Mouse (Mus musculus) lung, embryonic 16.5 days (tissue): Measurements from ENCODE around the gene Rmi2. TPM values are rescaled to one million over a fixed set of nuclear protein-coding genes. Genes with fewer than 3 reads are reported as not detected.

ENCODE experiments used
- ATAC-seq: fragments of 200-750 bp; cut with Nextera tagmentation; 2 replicates; pipeline ENCODE4 v1.8.0; 2017; ENCODE audit warnings: low read depth, mild to moderate bottlenecking, moderate library complexity
- H3K27ac ChIP-seq: fragments of 300-500 bp; sonication (generic); 2 replicates; pipeline ENCODE4 v1.5.1; 2014; ENCODE audit warnings: mild to moderate bottlenecking, control low read depth, low read length
- H3K27me3 ChIP-seq: fragments of 300-500 bp; sonication (generic); 2 replicates; pipeline ENCODE4 v1.6.1; 2014; ENCODE audit warnings: low read depth, low read length, mixed read lengths; ENCODE audit not compliant: control insufficient read depth, insufficient read depth
- H3K36me3 ChIP-seq: fragments of 300-500 bp; sonication (generic); 2 replicates; pipeline ENCODE4 v1.6.1; 2014; ENCODE audit warnings: low read length; ENCODE audit not compliant: control insufficient read depth, insufficient read depth
- H3K4me1 ChIP-seq: fragments of 300-500 bp; sonication (generic); replicated peaks from 2 replicates; pipeline ENCODE4 v1.6.1; 2014; ENCODE audit warnings: low read length, mixed read lengths; ENCODE audit not compliant: control insufficient read depth, insufficient read depth
- H3K4me2 ChIP-seq: fragments of 300-500 bp; sonication (generic); 2 replicates; pipeline ENCODE4 v1.6.1; 2014; ENCODE audit warnings: low read depth, low read length, control low read depth
- H3K4me3 ChIP-seq: fragments of 300-500 bp; sonication (generic); 2 replicates; pipeline ENCODE4 v1.5.1; 2014; ENCODE audit warnings: mild to moderate bottlenecking, low read length, control low read depth
- H3K9ac ChIP-seq: fragments of 300-500 bp; sonication (generic); 2 replicates; pipeline ENCODE4 v1.6.1; 2014; ENCODE audit warnings: low read length, control low read depth
- H3K9me3 ChIP-seq: fragments of 300-500 bp; sonication (generic); 2 replicates; pipeline ENCODE4 v1.6.1; 2016; ENCODE audit warnings: low read length; ENCODE audit not compliant: control insufficient read depth
- WGBS: fragments of 180-500 bp; shearing (Covaris S2); extraction: QIAGEN DNeasy Blood & Tissue Kit; methylation state at CpG from one replicate; pipeline ENCODE4 v1.1.7; 2014; 5-methylcytosine and 5-hydroxymethylcytosine counted together
- polyA plus RNA-seq: library from polyadenylated mRNA; unstranded; fragments of >200 nt; fragmentation: Nextera tagmentation; extraction: Ambion mirVana; gene quantifications from 2 replicates; pipeline ENCODE4 v1.2.1, GENCODE M21; 2015

Rmi2 gene
- polyA plus RNA-seq, 1 experiment from 2014 or later = 3.1 TPM

DNA sequence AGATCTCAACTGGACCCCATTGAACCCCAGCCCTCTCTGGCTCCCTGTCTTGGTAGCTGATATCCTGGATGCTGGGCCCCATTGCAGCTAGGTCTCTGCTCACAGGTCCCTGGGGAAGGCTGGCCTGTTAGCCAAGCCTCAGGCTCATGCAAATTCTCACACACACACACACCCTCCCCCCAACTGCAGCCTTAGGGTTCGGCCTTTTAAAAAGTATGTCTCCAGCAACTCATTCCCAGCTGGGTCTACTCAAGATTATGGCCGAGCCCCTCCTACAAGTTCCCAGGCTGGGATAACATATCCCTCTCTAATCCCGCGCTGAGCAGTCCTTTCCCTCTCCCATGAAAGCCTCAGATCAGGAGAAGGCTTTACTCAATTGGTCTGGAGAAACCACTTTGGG lies 13.5 kb upstream of the Rmi2 start:
- no peaks in the 10 kb centered on the region for H3K27me3 ChIP-seq
- no peaks in the 10 kb centered on the region; the same call in 1 of the 2 replicates for H3K9me3 ChIP-seq
- H3K4me2 ChIP-seq = no peak overlapping the region
- H3K4me3 ChIP-seq = no peak overlapping the region
- no peak overlapping the region for H3K9ac ChIP-seq
- H3K4me1 ChIP-seq = no peaks in the 10 kb centered on the region
- 35% methylated on average over 4 of the region's 4 CpGs for WGBS
- no peaks in the 10 kb centered on the region for H3K36me3 ChIP-seq
- ATAC-seq = peak; percentile 32; the same call in 1 of the 2 replicates
- no peak overlapping the region for H3K27ac ChIP-seq

DNA sequence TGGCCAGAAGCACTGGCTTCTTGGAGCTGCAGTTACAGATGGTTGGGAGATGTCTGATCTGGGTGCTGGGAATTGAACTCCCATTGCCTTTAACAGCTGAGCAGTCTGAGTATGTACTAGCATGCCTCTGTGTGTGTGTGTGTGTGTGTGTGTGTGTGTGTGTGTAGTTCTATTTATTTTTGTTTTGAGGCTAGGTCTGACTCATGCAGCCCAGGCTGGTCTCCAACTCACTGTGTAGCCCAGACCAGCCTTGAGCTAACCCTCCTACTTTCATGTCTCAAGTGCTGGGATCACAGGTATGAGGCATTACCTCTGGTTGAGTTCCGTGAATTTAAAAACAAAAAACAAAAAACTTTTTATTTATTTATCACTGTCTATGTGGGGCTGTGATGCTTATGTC lies 10.3 kb upstream of the Rmi2 start:
- ATAC-seq = no peak
- Histone ChIP-seq H3K4me1 (no peaks in the 10 kb centered on the region), H3K27ac (no peak overlapping the region), H3K9me3 (no peaks in the 10 kb centered on the region; the same call in 1 of the 2 replicates), H3K9ac (no peak overlapping the region), H3K36me3 (no peaks in the 10 kb centered on the region), H3K27me3 (no peaks in the 10 kb centered on the region), H3K4me3 (no peak overlapping the region), H3K4me2 (no peak overlapping the region)
- 74% methylated on average over 1 of the region's 1 CpGs for WGBS

DNA sequence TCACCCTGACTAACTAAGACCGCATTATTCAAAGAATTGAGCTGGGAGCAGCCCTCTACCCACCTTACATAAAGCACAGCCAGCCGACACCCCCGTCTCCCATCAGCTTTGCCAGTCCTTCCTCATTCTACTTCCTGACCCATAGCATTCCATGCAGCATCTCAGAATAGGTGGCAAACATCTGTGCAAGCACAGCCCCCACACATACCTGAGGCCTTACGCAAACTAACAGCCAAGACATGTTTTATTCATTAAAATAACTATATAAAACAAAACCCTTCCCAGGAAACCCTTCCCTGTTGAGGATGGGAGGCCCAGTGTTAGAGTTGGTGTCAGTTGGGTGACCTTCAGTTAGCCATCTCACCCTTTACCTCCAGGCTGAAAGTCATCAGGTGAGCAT lies 9.0 kb upstream of the Rmi2 start:
- no peak overlapping the region for H3K27ac ChIP-seq
- no peak for ATAC-seq
- WGBS = 77% methylated on average over 4 of the region's 4 CpGs
- no peaks in the 10 kb centered on the region; the same call in 1 of the 2 replicates for H3K9me3 ChIP-seq
- no peak overlapping the region for H3K9ac ChIP-seq
- H3K36me3 ChIP-seq = no peaks in the 10 kb centered on the region
- H3K4me2 ChIP-seq = no peak overlapping the region
- H3K4me1 ChIP-seq = no peaks in the 10 kb centered on the region
- no peaks in the 10 kb centered on the region for H3K27me3 ChIP-seq
- no peak overlapping the region for H3K4me3 ChIP-seq

- 82% methylated on average over 9 of the region's 9 CpGs for WGBS
- no peaks in the 10 kb centered on the region; the same call in 1 of the 2 replicates for H3K9me3 ChIP-seq
- no peaks in the 10 kb centered on the region for H3K4me1 ChIP-seq
- no peak overlapping the region for H3K9ac ChIP-seq
- no peak for ATAC-seq
- H3K27ac ChIP-seq = no peak overlapping the region
- no peaks in the 10 kb centered on the region for H3K36me3 ChIP-seq
- H3K27me3 ChIP-seq = no peaks in the 10 kb centered on the region
- H3K4me3 ChIP-seq = no peak overlapping the region
- no peak overlapping the region for H3K4me2 ChIP-seq
Observed at GRCm38 (mm10) chr16:10827269-10827668, 7.6 kb upstream of the Rmi2 start.

GRCm38 (mm10) chr16:10827766-10828460 lies 6.9 kb upstream of the Rmi2 start:
- 74% methylated on average over 7 of the region's 7 CpGs for whole genome bisulfite sequencing
- Histone ChIP-seq H3K9me3 (no peaks in the 10 kb centered on the region; the same call in 1 of the 2 replicates), H3K27me3 (no peaks in the 10 kb centered on the region), H3K36me3 (no peaks in the 10 kb centered on the region), H3K4me3 (no peak overlapping the region), H3K4me1 (no peaks in the 10 kb centered on the region), H3K27ac (no peak overlapping the region), H3K9ac (no peak overlapping the region), H3K4me2 (no peak overlapping the region)
- no peak for ATAC-seq

GRCm38 (mm10) chr16:10828461-10828805 lies 6.4 kb upstream of the Rmi2 start:
- no peak overlapping the region for H3K9ac ChIP-seq
- no peaks in the 10 kb centered on the region for H3K27me3 ChIP-seq
- no peaks in the 10 kb centered on the region for H3K4me1 ChIP-seq
- H3K36me3 ChIP-seq = no peaks in the 10 kb centered on the region
- H3K9me3 ChIP-seq = no peaks in the 10 kb centered on the region; the same call in 1 of the 2 replicates
- no peak overlapping the region for H3K4me3 ChIP-seq
- no peak overlapping the region for H3K4me2 ChIP-seq
- 63% methylated on average over 4 of the region's 4 CpGs for WGBS
- no peak overlapping the region for H3K27ac ChIP-seq
- ATAC-seq = no peak

GRCm38 (mm10) chr16:10834542-10834910 lies 333 bp upstream of the Rmi2 start:
- peak overlapping the region; percentile 90 for H3K4me2 ChIP-seq
- no peak for ATAC-seq
- no peaks in the 10 kb centered on the region for H3K9me3 ChIP-seq
- H3K4me3 ChIP-seq = peak overlapping the region; percentile 88
- peak overlapping the region; percentile 79 for H3K9ac ChIP-seq
- peak overlapping the region; percentile 12; the same call in 1 of the 2 replicates for H3K27ac ChIP-seq
- no peaks in the 10 kb centered on the region for H3K27me3 ChIP-seq
- 4% methylated on average over 12 of the region's 12 CpGs for WGBS
- H3K4me1 ChIP-seq = peaks cover 18% of the 10 kb centered on the region
- no peaks in the 10 kb centered on the region for H3K36me3 ChIP-seq

- no peak overlapping the region for H3K27ac ChIP-seq
- no peaks in the 10 kb centered on the region for H3K27me3 ChIP-seq
- H3K9ac ChIP-seq = no peak overlapping the region; the same call in 1 of the 2 replicates
- no peak for ATAC-seq
- no peak overlapping the region for H3K4me3 ChIP-seq
- no peak overlapping the region for H3K4me2 ChIP-seq
- H3K9me3 ChIP-seq = no peaks in the 10 kb centered on the region
- 90% methylated on average over 3 of the region's 3 CpGs for WGBS
- peaks cover 23% of the 10 kb centered on the region for H3K4me1 ChIP-seq
- H3K36me3 ChIP-seq = no peaks in the 10 kb centered on the region
Observed at GRCm38 (mm10) chr16:10836388-10836787, 1.5 kb downstream of the Rmi2 start.

GRCm38 (mm10) chr16:10837250-10837649 lies 2.4 kb downstream of the Rmi2 start:
- H3K36me3 ChIP-seq = no peaks in the 10 kb centered on the region
- H3K4me1 ChIP-seq = peaks cover 23% of the 10 kb centered on the region
- H3K27ac ChIP-seq = no peak overlapping the region
- no peak overlapping the region for H3K4me3 ChIP-seq
- no peak overlapping the region for H3K4me2 ChIP-seq
- WGBS = 84% methylated on average over 3 of the region's 3 CpGs
- no peak for ATAC-seq
- no peaks in the 10 kb centered on the region for H3K27me3 ChIP-seq
- no peak overlapping the region for H3K9ac ChIP-seq
- no peaks in the 10 kb centered on the region for H3K9me3 ChIP-seq
